Mouse (Mus musculus): ENCODE data around the gene Epb41l4b. TPM values are rescaled to one million over a fixed set of nuclear protein-coding genes. Genes with fewer than 3 reads are reported as not detected.

The Epb41l4b gene
- total RNA-seq, 2 experiments from 2014 or later, result 2.1 to 2.4 TPM

- DNase-seq (ENCODE audit: low spot score in 2 of 2), result no peak
These were observed 75.4 kb downstream of the Epb41l4b start for GRCm38 (mm10) chr4:57067801-57068200.

- DNase-seq (ENCODE audit: low spot score in 2 of 2), result no peak
These were observed 76.3 kb downstream of the Epb41l4b start for GRCm38 (mm10) chr4:57066936-57067335.

GRCm38 (mm10) chr4:57065273-57065672 lies 78.0 kb downstream of the Epb41l4b start:
- peak; percentile 78 for DNase-seq (ENCODE audit: low spot score in 2 of 2)

GRCm38 (mm10) chr4:57064830-57065229 lies 78.4 kb downstream of the Epb41l4b start:
- no peak for DNase-seq (ENCODE audit: low spot score in 2 of 2)

GRCm38 (mm10) chr4:57060319-57060831 lies 82.9 kb downstream of the Epb41l4b start:
- no peak for DNase-seq (ENCODE audit: low spot score in 2 of 2)

GRCm38 (mm10) chr4:57058623-57059022 lies 84.6 kb downstream of the Epb41l4b start:
- DNase-seq (ENCODE audit: low spot score in 2 of 2), result no peak

GRCm38 (mm10) chr4:57057637-57058036 lies 85.6 kb downstream of the Epb41l4b start:
- DNase-seq (ENCODE audit: low spot score in 2 of 2), result no peak

- DNase-seq (ENCODE audit: low spot score in 2 of 2), result no peak
These were observed 87.6 kb downstream of the Epb41l4b start for GRCm38 (mm10) chr4:57055635-57056034.

- no peak for DNase-seq (ENCODE audit: low spot score in 2 of 2)
These were observed 93.8 kb downstream of the Epb41l4b start for GRCm38 (mm10) chr4:57049281-57049921.

- no peak for DNase-seq (ENCODE audit: low spot score in 2 of 2)
These were observed 94.7 kb downstream of the Epb41l4b start for GRCm38 (mm10) chr4:57048566-57048965.

- DNase-seq (ENCODE audit: low spot score in 2 of 2), result no peak
These were observed 97.1 kb downstream of the Epb41l4b start for GRCm38 (mm10) chr4:57046160-57046571.

- no peak for DNase-seq (ENCODE audit: low spot score in 2 of 2)
These were observed 99.6 kb downstream of the Epb41l4b start for GRCm38 (mm10) chr4:57043621-57044020.

- no peak for DNase-seq (ENCODE audit: low spot score in 2 of 2)
These were observed 101.6 kb downstream of the Epb41l4b start for GRCm38 (mm10) chr4:57041661-57042060.

- no peak for DNase-seq (ENCODE audit: low spot score in 2 of 2)
These were observed 102.0 kb downstream of the Epb41l4b start for GRCm38 (mm10) chr4:57041211-57041610.

GRCm38 (mm10) chr4:57040481-57040880 lies 102.8 kb downstream of the Epb41l4b start:
- no peak for DNase-seq (ENCODE audit: low spot score in 2 of 2)

- DNase-seq (ENCODE audit: low spot score in 2 of 2), result no peak
These were observed 103.9 kb downstream of the Epb41l4b start for GRCm38 (mm10) chr4:57039127-57040031.

GRCm38 (mm10) chr4:57037554-57037953 lies 105.7 kb downstream of the Epb41l4b start:
- DNase-seq (ENCODE audit: low spot score in 2 of 2), result no peak

- DNase-seq (ENCODE audit: low spot score in 2 of 2), result no peak
These were observed 109.1 kb downstream of the Epb41l4b start for GRCm38 (mm10) chr4:57034169-57034568.

- DNase-seq (ENCODE audit: low spot score in 2 of 2), result no peak
These were observed 111.8 kb downstream of the Epb41l4b start for GRCm38 (mm10) chr4:57031440-57031839.

GRCm38 (mm10) chr4:57027954-57028353 lies 115.3 kb downstream of the Epb41l4b start:
- no peak for DNase-seq (ENCODE audit: low spot score in 2 of 2)

- no peak for DNase-seq (ENCODE audit: low spot score in 2 of 2)
These were observed 119.7 kb downstream of the Epb41l4b start for GRCm38 (mm10) chr4:57023527-57023926.

- no peak for DNase-seq (ENCODE audit: low spot score in 2 of 2)
These were observed 121.9 kb downstream of the Epb41l4b start for GRCm38 (mm10) chr4:57021288-57021687.

Data from adrenal gland, adult 18-20 months (tissue).